Mouse (Mus musculus): ENCODE data around the gene Trmt10b.

Gene Trmt10b

GRCm38 (mm10) chr4:45296662-45297564 lies at the start of gene Trmt10b:
Gene Trmt10b, plus strand, starts transcription at chr4:45297127.
- DNase-seq (ENCODE audit: low spot score): peak; percentile 67

GRCm38 (mm10) chr4:45251265-45251664 lies 45.7 kb upstream of the Trmt10b start:
- no peak for DNase-seq (ENCODE audit: low spot score)

- DNase-seq (ENCODE audit: low spot score): no peak
Measured at GRCm38 (mm10) chr4:45252861-45253262, 44.1 kb upstream of the Trmt10b start.

GRCm38 (mm10) chr4:45253839-45254601 lies 42.9 kb upstream of the Trmt10b start:
- no peak for DNase-seq (ENCODE audit: low spot score)

GRCm38 (mm10) chr4:45259232-45259832 lies 37.6 kb upstream of the Trmt10b start:
- no peak for DNase-seq (ENCODE audit: low spot score)

GRCm38 (mm10) chr4:45261551-45261950 lies 35.4 kb upstream of the Trmt10b start:
- DNase-seq (ENCODE audit: low spot score): no peak

- no peak for DNase-seq (ENCODE audit: low spot score)
Measured at GRCm38 (mm10) chr4:45267883-45268282, 29.0 kb upstream of the Trmt10b start.

- peak; percentile 17 for DNase-seq (ENCODE audit: low spot score)
Measured at GRCm38 (mm10) chr4:45271041-45271452, 25.9 kb upstream of the Trmt10b start.

- DNase-seq (ENCODE audit: low spot score): no peak
Measured at GRCm38 (mm10) chr4:45275770-45276169, 21.2 kb upstream of the Trmt10b start.

GRCm38 (mm10) chr4:45279292-45279691 lies 17.6 kb upstream of the Trmt10b start:
- no peak for DNase-seq (ENCODE audit: low spot score)

- DNase-seq (ENCODE audit: low spot score): peak; percentile 41
Measured at GRCm38 (mm10) chr4:45279981-45280548, 16.9 kb upstream of the Trmt10b start.

- DNase-seq (ENCODE audit: low spot score): no peak
Measured at GRCm38 (mm10) chr4:45286318-45286717, 10.6 kb upstream of the Trmt10b start.

GRCm38 (mm10) chr4:45287906-45288305 lies 9.0 kb upstream of the Trmt10b start:
- no peak for DNase-seq (ENCODE audit: low spot score)

GRCm38 (mm10) chr4:45305536-45305935 lies 8.6 kb downstream of the Trmt10b start:
- no peak for DNase-seq (ENCODE audit: low spot score)

- DNase-seq (ENCODE audit: low spot score): no peak
Measured at GRCm38 (mm10) chr4:45308046-45308445, 11.1 kb downstream of the Trmt10b start.

- DNase-seq (ENCODE audit: low spot score): no peak
Measured at GRCm38 (mm10) chr4:45308606-45309005, 11.7 kb downstream of the Trmt10b start.

- no peak for DNase-seq (ENCODE audit: low spot score)
Measured at GRCm38 (mm10) chr4:45311056-45311455, 14.1 kb downstream of the Trmt10b start.

- DNase-seq (ENCODE audit: low spot score): peak; percentile 85
Measured at GRCm38 (mm10) chr4:45320159-45320816, 23.4 kb downstream of the Trmt10b start.

- DNase-seq (ENCODE audit: low spot score): no peak
Measured at GRCm38 (mm10) chr4:45331139-45331538, 34.2 kb downstream of the Trmt10b start.

- DNase-seq (ENCODE audit: low spot score): no peak
Measured at GRCm38 (mm10) chr4:45332466-45332865, 35.5 kb downstream of the Trmt10b start.

GRCm38 (mm10) chr4:45341226-45341625 lies 44.3 kb downstream of the Trmt10b start:
- no peak for DNase-seq (ENCODE audit: low spot score)
